Mouse (Mus musculus) activated CD4-positive, CD25-positive, alpha-beta regulatory T cell, adult 4 months (primary cell): ENCODE measurements around the gene Syt13. TPM values are rescaled to one million over a fixed set of nuclear protein-coding genes. Genes with fewer than 3 reads are reported as not detected.

ENCODE experiments used
- ATAC-seq: one replicate; pipeline ENCODE4 v1.8.0; 2017
- polyA plus RNA-seq, 2 experiments: library from polyadenylated mRNA; unstranded; fragments of 100-300 nt; shearing (Covaris generic); gene quantifications; one replicate each; pipeline ENCODE4 v1.2.1; 2017

Syt13 gene
- polyA plus RNA-seq, 2 experiments from 2014 or later = not detected

GRCm38 (mm10) chr2:92967032-92967838, 52.3 kb downstream of the Syt13 start:
- no peak for ATAC-seq

- no peak for ATAC-seq
Measured at GRCm38 (mm10) chr2:92967839-92968166, 52.9 kb downstream of the Syt13 start.

DNA sequence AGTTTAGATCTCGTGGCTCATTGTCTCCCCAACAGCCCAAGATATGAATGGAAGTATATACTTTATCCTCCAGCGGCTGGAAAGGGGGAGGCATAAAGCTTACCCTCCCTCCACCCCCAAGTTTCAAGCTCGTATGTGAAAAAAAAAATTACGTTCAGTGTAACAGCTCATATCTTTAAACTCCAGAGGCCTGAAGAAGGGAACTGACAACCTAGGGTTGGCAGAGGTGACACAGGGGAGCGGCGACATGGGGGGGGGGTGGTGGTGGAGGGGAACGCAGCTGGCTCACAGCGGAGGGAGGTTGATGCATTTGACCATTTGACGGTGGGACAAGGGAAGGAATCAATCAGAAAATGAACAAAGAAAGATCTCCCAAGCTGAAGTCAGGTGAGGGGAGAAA, 56.2 kb downstream of the Syt13 start:
- no peak for ATAC-seq

GRCm38 (mm10) chr2:92971536-92971935, 56.6 kb downstream of the Syt13 start:
- no peak for ATAC-seq

GRCm38 (mm10) chr2:92972071-92972470, 57.2 kb downstream of the Syt13 start:
- ATAC-seq = no peak

DNA sequence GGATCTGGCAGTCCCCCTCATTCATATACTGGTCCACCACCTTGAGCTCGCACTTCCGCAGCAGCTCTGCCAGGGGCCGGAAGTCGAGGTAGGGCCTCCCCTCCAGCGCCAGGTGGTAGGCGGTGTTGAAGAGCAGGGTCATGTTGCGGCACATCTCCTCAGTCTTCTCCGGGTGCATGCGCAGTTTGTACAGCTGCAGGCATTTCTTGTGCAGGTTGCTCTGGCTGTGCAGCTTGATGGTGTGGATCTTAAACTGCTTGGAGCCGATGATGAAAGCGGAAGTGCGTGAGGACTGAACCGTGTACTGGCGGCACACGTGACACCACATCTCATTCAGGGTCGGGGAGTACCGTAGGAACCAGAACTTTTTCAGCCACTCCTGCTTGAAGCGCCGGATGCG, 58.7 kb downstream of the Syt13 start:
- ATAC-seq = no peak

- ATAC-seq = no peak
Measured at GRCm38 (mm10) chr2:92975031-92975790, 60.3 kb downstream of the Syt13 start.

DNA sequence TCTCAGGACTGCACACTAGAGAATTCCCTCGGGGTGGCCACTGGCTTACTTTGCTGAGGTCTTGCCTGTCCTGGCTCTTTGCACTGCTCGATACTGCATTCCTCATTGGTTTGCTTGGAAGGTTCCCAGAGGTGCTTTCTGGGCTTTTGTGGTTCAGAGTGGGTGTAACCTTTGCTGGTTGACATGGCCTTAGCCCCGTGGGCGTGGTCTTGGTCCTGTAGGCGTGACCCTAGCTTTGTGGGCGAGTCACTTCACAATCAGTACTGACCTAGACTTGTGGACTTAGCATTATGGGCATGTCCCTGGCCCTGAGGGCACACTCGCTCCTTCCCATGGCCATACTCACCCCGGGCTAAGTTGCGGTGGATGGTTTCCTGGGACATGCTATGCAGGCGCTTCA, 65.3 kb downstream of the Syt13 start:
- ATAC-seq = no peak

GRCm38 (mm10) chr2:92982591-92983272, 67.8 kb downstream of the Syt13 start:
- ATAC-seq = no peak

DNA sequence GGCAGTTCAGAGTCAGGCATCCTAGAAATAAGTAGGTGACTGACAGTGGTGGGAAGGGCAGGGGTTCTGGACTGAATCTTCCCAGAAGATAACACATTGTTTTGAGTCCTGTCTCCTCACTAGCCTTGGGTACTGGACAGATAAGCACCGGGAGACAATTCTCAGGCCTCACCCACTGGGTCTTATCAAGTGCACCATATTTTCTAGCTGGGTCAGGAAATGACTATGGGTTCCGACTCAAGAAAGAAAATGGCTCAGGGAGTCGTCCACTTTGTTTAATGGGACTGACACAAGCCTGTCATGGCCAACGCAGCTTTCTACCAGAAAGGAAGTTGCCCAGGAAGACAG, 68.3 kb downstream of the Syt13 start:
- no peak for ATAC-seq

GRCm38 (mm10) chr2:92984321-92985108, 69.6 kb downstream of the Syt13 start:
- no peak for ATAC-seq

DNA sequence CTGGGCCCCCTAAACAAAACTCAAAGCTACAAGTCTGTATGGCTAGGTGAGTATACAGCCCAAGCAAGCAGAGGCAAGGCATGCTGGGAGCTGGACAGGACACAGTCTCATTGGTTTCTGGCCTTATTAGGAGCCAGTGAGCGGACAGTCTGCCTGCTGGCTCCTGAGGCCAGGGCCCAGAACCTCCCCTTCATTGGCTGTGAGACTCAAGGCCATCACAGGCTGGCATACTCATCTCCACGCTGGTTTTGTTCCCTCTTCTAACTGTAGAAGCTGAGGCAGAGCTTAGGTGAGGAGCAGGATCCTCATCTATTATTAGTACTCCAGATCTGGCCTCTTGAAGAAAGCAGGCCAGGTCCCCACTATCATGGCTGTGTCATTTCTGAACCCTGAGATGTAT, 70.3 kb downstream of the Syt13 start:
- ATAC-seq = no peak

- ATAC-seq = no peak
Measured at GRCm38 (mm10) chr2:92985600-92985999, 70.7 kb downstream of the Syt13 start.

DNA sequence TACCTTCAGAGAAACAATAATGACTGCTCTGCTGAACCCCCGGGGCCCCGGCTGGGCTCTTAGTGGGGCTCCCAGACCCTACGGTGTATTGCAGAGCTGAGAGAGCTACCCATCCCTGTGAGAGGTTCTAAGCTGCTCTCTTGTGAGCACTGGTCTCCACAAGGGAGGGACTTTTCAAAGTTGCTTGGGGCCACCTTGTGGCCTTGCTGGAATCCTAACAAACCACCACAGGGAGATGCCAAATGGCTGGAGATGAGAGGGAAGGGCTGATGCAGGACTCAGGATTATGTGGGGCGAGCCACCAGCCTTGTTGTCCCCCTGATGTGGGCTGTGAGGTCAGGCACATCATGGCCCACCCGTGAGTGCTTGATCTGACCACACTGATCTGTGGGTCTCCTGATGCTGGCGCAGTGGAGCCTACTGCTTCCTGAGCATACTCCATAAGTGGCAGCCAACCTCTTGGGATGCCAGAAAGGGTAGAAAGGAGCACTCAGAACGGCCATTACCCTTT, 72.3 kb downstream of the Syt13 start:
- no peak for ATAC-seq

DNA sequence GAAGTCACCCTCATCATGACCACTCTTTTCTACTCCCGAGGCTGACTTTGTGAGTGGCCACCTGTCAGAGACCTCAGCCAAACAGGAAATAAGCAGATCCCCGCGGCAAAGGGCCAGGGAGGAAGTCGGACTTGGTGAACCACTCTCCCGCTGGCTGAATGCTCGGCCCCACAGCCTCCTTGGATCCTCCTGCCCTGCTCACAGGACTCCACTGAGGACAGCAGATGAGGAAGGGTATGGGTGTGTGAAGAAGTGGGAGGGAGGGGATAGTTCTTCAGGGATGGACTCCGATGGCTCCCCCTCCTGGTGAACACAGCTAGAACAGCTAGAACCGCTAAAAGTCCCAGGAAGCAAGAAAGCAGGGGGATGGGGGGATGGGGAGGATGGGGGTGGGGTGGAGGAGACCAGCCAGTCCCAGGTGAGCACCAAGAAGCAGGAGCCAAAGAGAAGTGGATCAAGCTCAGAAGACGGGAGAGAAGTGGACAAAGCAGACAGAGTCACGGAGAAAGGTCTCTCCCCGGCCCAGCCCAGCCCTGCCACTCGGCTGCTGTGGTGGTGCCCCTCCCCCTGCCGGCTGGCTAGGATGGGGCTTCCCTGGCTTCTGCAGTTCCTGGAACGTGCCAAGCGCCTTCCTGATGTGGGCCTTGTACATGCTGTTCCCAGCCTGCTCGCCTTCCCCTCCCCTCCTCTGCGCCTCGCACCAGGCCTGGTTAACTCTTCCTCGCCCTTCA, 73.2 kb downstream of the Syt13 start:
- no peak for ATAC-seq

DNA sequence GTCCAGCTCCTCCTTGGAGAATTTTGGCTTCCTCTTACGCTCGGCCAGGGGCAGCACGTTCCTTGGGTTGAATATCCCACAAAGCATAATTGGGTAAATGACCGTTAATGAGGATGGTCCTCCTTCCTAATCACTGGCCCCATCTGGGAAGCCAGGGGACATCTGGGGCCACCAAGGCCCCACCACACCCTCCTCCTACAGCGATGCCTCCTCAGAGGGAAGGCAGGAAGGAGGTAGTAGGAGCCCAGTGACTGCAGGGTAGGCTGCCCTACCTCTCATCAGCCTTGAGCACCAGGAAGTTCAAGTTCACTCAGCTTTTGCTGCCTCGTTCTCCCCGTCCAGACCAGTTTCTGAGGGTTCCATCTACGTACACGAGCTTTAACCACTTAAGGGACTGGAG, 74.7 kb downstream of the Syt13 start:
- ATAC-seq = no peak

GRCm38 (mm10) chr2:92991976-92992375, 77.1 kb downstream of the Syt13 start:
- no peak for ATAC-seq

DNA sequence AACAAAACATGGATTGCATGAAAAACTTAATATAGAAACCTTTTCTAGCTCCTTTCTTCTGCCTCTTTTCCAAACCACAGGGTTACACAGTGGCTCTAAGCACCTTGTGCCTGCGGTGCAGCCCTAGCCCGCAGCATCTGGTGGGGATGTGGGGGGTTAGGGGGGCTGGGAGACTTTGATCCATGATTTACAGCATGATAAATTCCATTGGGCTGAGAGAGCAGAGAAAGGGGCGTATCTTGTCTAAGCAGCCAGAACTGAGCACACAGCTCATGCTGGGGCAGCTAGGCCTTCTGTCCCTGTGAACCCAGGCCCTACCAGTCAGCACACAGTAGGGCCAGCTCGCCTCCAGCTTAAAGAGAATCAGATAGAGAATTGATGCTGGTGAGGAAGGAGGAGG, 90.1 kb downstream of the Syt13 start:
- ATAC-seq = no peak
